Mouse (Mus musculus) cerebellum, postnatal 25 days (tissue): ENCODE measurements at regions not wholly inside any gene's neighbourhood (a gene's known extent, or its start where the extent isn't known, plus 50 kb on each side); places are given as distances from the start of the nearest gene placed in this dataset.
A peak's percentile ranks its signal among the peaks of the same experiment; 100 is the strongest.

Experiments used
- DNase-seq, 2 experiments: peaks; one replicate each; pipeline ENCODE4 v3.0.0; 2021; ENCODE audit warnings: mixed read lengths in 2 of 2

- no peak for DNase-seq
Measured at GRCm38 (mm10) chr5:119431271-119431756, 239.2 kb upstream of the Tbx3 start.

- DNase-seq, result no peak
Measured at GRCm38 (mm10) chr5:119434572-119434971, 235.9 kb upstream of the Tbx3 start.

GRCm38 (mm10) chr5:119448494-119448893 is 222.0 kb upstream of the Tbx3 start:
- no peak for DNase-seq

GRCm38 (mm10) chr5:119449166-119449565 is 221.3 kb upstream of the Tbx3 start:
- peak; percentile 11 for DNase-seq

- no peak for DNase-seq
Measured at GRCm38 (mm10) chr5:119459751-119460150, 210.7 kb upstream of the Tbx3 start.

GRCm38 (mm10) chr5:119462659-119463530 is 207.6 kb upstream of the Tbx3 start:
- DNase-seq, result no peak

GRCm38 (mm10) chr5:119464553-119464952 is 205.9 kb upstream of the Tbx3 start:
- DNase-seq, result no peak

GRCm38 (mm10) chr5:119467346-119468085 is 203.0 kb upstream of the Tbx3 start:
- peak in 1 of 2 experiments; percentile 18 for DNase-seq

- no peak for DNase-seq
Measured at GRCm38 (mm10) chr5:119477926-119478325, 192.5 kb upstream of the Tbx3 start.

- DNase-seq, result no peak
Measured at GRCm38 (mm10) chr5:119478331-119478730, 192.1 kb upstream of the Tbx3 start.

- no peak for DNase-seq
Measured at GRCm38 (mm10) chr5:119480191-119481190, 190.0 kb upstream of the Tbx3 start.

GRCm38 (mm10) chr5:119483706-119484105 is 186.8 kb upstream of the Tbx3 start:
- no peak for DNase-seq

GRCm38 (mm10) chr5:119486196-119486595 is 184.3 kb upstream of the Tbx3 start:
- DNase-seq, result no peak

- DNase-seq, result no peak
Measured at GRCm38 (mm10) chr5:119487184-119487583, 183.3 kb upstream of the Tbx3 start.

GRCm38 (mm10) chr5:119497501-119497900 is 173.0 kb upstream of the Tbx3 start:
- no peak for DNase-seq

GRCm38 (mm10) chr5:119498431-119498830 is 172.0 kb upstream of the Tbx3 start:
- no peak for DNase-seq

- DNase-seq, result no peak
Measured at GRCm38 (mm10) chr5:119507709-119508108, 162.8 kb upstream of the Tbx3 start.

GRCm38 (mm10) chr5:119518506-119519252 is 151.8 kb upstream of the Tbx3 start:
- no peak for DNase-seq

- no peak for DNase-seq
Measured at GRCm38 (mm10) chr5:119524171-119524570, 146.3 kb upstream of the Tbx3 start.

GRCm38 (mm10) chr5:119525960-119526359 is 144.5 kb upstream of the Tbx3 start:
- DNase-seq, result no peak

- DNase-seq, result no peak
Measured at GRCm38 (mm10) chr5:119530009-119530408, 140.5 kb upstream of the Tbx3 start.

GRCm38 (mm10) chr5:119534946-119535345 is 135.5 kb upstream of the Tbx3 start:
- DNase-seq, result no peak
